Mouse (Mus musculus) T-helper 2 cell (primary cell): ENCODE results near the gene Kif6.

ENCODE experiments used
- in situ Hi-C: fragments of 300-600 bp; cut with MboI, MseI; formaldehyde crosslinking; loops from one replicate; pipeline ENCODE4 v1.15.1; 2025; ENCODE audit warnings: high pct_unique_total_duplicates

Gene Kif6

GRCm38 (mm10) chr17:49839243-49839642 is 224.3 kb downstream of the Kif6 start:
- in situ Hi-C loops = no loop called here

DNA sequence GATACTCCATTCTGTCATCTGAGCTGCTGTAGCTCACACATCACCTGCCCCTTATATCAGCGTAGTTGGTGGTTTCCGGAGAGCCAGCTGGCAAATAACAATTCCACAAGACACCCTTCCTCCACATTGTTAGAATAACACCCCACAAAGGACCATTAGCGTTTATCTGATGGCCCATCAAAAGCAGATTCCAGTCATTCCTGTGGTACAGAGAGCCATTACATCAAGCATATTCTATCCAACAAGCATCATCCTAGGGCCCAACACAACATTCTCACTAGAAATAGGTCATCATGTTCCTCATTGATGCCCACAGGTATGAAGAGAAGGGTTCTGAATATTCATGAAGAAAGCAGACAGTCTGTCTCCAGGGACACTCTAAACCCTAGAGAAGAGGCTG is 236.3 kb downstream of the Kif6 start:
- in situ Hi-C loops = no loop called here

- in situ Hi-C loops = no loop called here
Measured at GRCm38 (mm10) chr17:49852183-49852582, 237.2 kb downstream of the Kif6 start.

GRCm38 (mm10) chr17:49855785-49856184 is 240.8 kb downstream of the Kif6 start:
- in situ Hi-C loops = no loop called here

- in situ Hi-C loops = no loop called here
Measured at GRCm38 (mm10) chr17:49860057-49860816, 245.3 kb downstream of the Kif6 start.

- in situ Hi-C loops = no loop called here
Measured at GRCm38 (mm10) chr17:49863597-49863996, 248.7 kb downstream of the Kif6 start.

DNA sequence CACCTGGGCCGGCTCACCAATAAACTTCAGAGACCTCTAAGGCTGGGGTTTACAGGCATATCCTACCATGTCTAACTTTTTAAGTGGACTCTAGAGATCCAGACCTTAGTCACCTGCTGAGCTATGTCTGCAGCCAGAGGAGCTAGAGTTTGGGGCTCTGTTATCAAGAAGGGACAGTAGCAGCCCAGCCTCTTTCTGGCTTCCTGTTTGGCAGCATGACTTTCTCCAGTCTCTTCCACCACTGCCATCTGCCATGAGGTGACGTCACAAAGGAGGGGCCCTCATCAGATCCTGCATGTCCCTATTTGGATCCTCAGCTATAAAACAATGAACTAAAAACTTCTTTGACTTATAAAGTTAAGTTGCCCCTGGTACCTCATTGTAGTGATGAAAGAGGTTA is 250.7 kb downstream of the Kif6 start:
- in situ Hi-C loops = no loop called here

DNA sequence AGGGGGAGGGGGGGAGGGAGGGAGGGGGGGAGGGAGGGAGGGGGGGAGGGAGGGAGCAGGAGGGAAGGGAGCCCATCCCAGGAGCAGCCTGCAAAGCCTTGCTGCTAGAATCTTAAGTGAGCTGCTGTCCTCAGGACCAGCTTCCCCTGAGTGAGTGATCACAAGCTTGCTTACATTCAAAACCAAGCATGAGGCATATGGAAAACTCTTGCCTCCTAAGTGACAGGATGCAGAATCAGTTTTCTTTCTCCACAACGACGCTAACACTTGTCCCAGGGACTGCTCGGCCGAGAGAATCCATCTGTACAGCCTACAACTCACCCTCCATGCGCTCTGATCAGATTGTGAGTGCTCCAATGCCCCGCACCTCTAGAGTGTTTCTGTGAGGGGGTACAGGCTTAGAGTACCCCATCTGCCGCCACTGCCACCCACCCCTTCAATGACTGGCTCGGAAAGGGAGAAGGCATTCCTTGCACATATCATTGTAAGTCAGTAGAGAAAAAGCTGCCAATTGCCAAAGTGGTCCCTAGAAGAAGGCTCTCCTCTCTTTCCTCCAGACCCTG is 251.8 kb downstream of the Kif6 start:
- in situ Hi-C loops = no loop called here

- in situ Hi-C loops = no loop called here
Measured at GRCm38 (mm10) chr17:49867321-49868137, 252.6 kb downstream of the Kif6 start.

- in situ Hi-C loops = no loop called here
Measured at GRCm38 (mm10) chr17:49869246-49869645, 254.3 kb downstream of the Kif6 start.

GRCm38 (mm10) chr17:49872305-49872704 is 257.4 kb downstream of the Kif6 start:
- in situ Hi-C loops = no loop called here

- in situ Hi-C loops = no loop called here
Measured at GRCm38 (mm10) chr17:49874746-49875145, 259.8 kb downstream of the Kif6 start.

DNA sequence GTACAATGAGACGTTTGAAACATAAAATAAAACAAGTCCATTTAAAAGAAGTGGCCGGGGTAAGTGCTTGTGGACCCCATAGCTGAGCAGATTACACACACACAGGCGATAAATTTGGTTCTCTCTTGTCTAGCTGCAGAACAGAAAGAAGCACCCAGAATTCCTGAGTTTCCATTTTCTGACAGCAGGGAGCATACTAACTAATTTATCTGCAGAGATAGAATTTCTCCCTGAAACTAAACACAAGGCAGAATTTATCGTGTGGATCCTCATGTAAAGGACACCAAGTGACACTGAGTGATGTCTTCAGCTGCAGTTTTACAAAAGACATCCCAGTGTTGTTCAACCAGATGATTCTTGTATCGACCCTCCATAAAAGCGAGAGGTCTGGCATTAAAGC is 260.5 kb downstream of the Kif6 start:
- in situ Hi-C loops = no loop called here

GRCm38 (mm10) chr17:49875939-49876651 is 261.2 kb downstream of the Kif6 start:
- in situ Hi-C loops = no loop called here

- in situ Hi-C loops = no loop called here
Measured at GRCm38 (mm10) chr17:49880919-49881744, 266.2 kb downstream of the Kif6 start.

GRCm38 (mm10) chr17:49881796-49882195 is 266.9 kb downstream of the Kif6 start:
- in situ Hi-C loops = no loop called here

DNA sequence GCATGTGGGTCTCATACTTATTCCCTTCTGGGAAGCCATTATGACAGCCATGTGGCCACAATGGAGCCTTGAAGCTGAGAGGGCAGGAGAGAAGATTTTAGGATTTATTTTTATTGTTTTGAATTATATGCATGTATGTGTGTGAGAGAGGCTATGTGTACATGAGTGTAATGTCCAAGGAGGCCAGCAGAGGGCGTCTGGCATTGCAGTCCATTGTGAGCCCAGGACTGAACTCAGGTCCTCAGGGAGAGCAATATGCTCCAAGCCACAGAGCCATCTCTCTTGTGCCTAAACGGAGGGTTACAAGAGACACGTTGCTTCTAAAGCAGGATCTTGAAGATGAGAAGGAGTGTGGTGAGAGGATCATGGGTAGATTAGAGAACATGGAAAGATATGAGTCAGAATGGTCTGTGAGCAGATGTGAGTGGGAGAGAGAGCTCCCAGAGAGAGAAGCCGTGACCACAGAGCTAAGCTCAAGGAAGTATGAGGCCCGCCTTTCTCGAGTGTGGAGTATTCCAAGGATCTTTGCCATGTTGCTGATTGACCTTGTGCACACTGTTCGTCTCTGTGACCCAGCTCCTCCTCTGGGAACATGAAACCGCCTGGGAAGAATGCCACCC is 268.3 kb downstream of the Kif6 start:
- in situ Hi-C loops = no loop called here

GRCm38 (mm10) chr17:49885035-49885434 is 270.1 kb downstream of the Kif6 start:
- in situ Hi-C loops = no loop called here

GRCm38 (mm10) chr17:49889629-49890028 is 274.7 kb downstream of the Kif6 start:
- in situ Hi-C loops = no loop called here

DNA sequence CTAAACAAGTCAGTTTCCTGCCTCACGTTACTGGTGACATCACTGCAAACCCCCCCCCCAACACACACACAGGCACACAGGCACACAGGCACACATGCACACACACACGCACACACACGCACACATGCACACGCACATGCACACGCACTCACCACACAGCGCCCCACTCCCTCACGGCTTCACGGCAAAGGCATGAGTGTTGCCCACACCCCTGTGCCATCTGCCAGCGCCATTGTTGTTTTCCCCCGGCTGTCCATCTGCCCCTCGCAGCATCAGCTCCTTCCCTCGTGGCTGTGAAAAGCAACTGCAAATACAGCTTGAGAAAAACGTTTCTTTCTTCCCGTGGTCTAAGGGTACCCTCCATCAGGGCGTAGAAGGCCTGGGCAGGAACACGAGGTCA is 275.9 kb downstream of the Kif6 start:
- in situ Hi-C loops = no loop called here

DNA sequence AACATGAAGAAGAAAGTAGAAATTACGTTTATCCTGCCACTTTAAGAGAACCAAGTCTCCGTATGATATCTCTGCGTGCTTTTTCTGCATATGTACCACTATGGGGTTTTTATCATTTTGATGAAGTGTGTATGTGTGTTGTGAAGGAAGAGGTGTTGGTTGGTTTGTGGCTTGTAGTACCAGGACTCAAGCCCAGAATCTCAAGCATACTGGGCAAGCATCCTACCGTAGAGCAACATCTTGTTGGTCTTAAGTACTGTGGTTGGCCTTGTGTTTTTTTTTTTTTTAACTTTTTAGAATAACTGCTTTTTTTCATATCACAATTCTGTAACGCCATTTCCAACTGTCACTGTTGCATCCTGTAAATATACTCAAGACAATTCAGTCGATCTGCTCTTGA is 277.5 kb downstream of the Kif6 start:
- in situ Hi-C loops = no loop called here
